Mouse (Mus musculus) hindlimb bud, embryonic 11.5 days (tissue): ENCODE results near the gene Creb3.

Source experiments
- DNase-seq: peaks from one replicate; pipeline ENCODE4 v3.0.0-alpha.2; 2012; ENCODE audit warnings: low read depth, low spot score; ENCODE audit errors: extremely low spot score

Gene Creb3

GRCm38 (mm10) chr4:43555926-43556325 is 6.2 kb upstream of the Creb3 start:
- no peak for DNase-seq

GRCm38 (mm10) chr4:43558028-43558630 is 4.0 kb upstream of the Creb3 start:
- DNase-seq = peak; percentile 22

- DNase-seq = peak; percentile 18
These were observed 3.3 kb upstream of the Creb3 start for GRCm38 (mm10) chr4:43558631-43559356.

- DNase-seq = no peak
These were observed 2.5 kb upstream of the Creb3 start for GRCm38 (mm10) chr4:43559519-43560242.

GRCm38 (mm10) chr4:43560243-43560611 is 1.9 kb upstream of the Creb3 start:
- DNase-seq = no peak

GRCm38 (mm10) chr4:43560976-43561375 is 1.2 kb upstream of the Creb3 start:
- no peak for DNase-seq

GRCm38 (mm10) chr4:43561436-43561996 is 616 bp upstream of the Creb3 start:
- no peak for DNase-seq

GRCm38 (mm10) chr4:43562769-43563600 is 853 bp downstream of the Creb3 start:
- DNase-seq = no peak

GRCm38 (mm10) chr4:43563601-43563875 is 1.4 kb downstream of the Creb3 start:
- DNase-seq = no peak

GRCm38 (mm10) chr4:43564231-43564630 is 2.1 kb downstream of the Creb3 start:
- no peak for DNase-seq

- DNase-seq = no peak
These were observed 5.0 kb downstream of the Creb3 start for GRCm38 (mm10) chr4:43567140-43567539.

- no peak for DNase-seq
These were observed 9.4 kb downstream of the Creb3 start for GRCm38 (mm10) chr4:43571395-43572045.

- DNase-seq = no peak
These were observed 11.4 kb downstream of the Creb3 start for GRCm38 (mm10) chr4:43573561-43573960.

GRCm38 (mm10) chr4:43575356-43575755 is 13.2 kb downstream of the Creb3 start:
- DNase-seq = no peak

GRCm38 (mm10) chr4:43577237-43577881 is 15.2 kb downstream of the Creb3 start:
- no peak for DNase-seq

- DNase-seq = no peak
These were observed 16.5 kb downstream of the Creb3 start, which contains the start of the genes Rgp1 and Gba2 for GRCm38 (mm10) chr4:43578376-43579204. Gene Rgp1, plus strand, starts transcription at chr4:43578715. Gene Gba2, minus strand, starts transcription at chr4:43578873.

GRCm38 (mm10) chr4:43579256-43579655 is 17.1 kb downstream of the Creb3 start:
- no peak for DNase-seq

- DNase-seq = no peak
These were observed 17.6 kb downstream of the Creb3 start for GRCm38 (mm10) chr4:43579731-43580130.

- DNase-seq = no peak
These were observed 18.6 kb downstream of the Creb3 start for GRCm38 (mm10) chr4:43580721-43581120.
